Mouse (Mus musculus) regulatory T cell (primary cell): ENCODE measurements at regions not wholly inside any gene's neighbourhood (a gene's known extent, or its start where the extent isn't known, plus 50 kb on each side); places are given as distances from the start of the nearest gene placed in this dataset.

Experiments
- in situ Hi-C: fragments of 300-600 bp; cut with MboI, MseI; formaldehyde crosslinking; loops from one replicate; pipeline ENCODE4 v1.15.1; 2025; ENCODE audit warnings: high pct_unique_total_duplicates

DNA sequence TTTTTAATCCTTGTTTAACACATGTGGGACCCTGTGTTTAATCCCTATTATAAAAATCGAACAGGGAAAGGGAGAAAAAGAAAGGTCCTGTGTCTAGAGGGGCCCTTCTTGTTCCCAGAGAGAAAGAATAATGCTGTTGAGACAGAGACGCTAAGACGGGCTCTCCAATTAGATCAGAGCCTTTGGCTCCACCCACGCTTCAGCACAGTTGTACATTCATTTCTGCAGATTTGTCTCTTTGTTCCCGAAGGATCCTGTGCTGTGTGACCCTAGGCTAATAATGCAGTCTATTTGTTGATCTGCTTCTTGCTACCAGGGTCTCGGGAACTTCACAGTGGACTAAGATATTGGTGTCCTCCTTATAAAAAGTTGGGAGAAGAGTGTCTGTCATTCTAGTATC lies 92.0 kb downstream of the Cdc5l start:
- in situ Hi-C loops: no loop called here

DNA sequence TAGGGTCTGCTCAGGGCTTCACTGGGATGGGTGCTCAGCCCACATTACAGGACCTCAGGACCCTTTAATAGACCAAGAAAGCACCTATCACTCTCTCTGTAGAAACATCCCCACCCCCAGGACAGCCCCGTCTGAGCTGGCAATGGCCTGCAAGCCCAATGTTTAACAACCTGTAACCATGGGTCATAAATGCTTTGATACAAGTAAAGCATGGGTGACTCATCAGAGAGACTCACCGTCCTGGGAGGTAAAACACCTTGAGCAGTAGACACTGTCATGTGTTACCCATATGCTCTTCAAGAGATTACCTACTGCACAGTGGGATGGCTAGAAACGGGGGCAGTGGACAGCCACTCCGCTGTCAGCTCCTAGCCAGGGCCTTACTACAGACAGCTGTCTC lies 92.7 kb downstream of the Cdc5l start:
- in situ Hi-C loops: no loop called here

DNA sequence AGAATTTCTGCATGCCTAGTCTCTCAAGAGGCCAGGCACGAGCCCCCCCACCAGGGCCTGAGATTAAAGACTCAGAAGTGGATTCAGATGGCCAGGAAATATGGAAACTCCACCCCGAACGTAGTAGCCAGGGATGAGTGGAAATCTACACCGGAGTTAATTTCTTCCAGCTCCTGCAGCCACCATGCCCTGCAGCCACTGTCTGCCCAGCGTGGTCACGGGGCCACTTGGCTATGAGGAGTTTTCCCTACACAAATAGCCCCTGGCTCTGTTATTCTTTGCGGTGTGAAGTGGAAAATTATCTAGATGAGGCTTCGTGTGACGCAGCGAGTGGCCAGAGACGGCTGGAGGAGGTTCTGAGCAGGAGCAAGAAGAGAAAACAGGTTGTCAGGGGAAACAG lies 94.3 kb downstream of the Cdc5l start:
- in situ Hi-C loops: no loop called here

DNA sequence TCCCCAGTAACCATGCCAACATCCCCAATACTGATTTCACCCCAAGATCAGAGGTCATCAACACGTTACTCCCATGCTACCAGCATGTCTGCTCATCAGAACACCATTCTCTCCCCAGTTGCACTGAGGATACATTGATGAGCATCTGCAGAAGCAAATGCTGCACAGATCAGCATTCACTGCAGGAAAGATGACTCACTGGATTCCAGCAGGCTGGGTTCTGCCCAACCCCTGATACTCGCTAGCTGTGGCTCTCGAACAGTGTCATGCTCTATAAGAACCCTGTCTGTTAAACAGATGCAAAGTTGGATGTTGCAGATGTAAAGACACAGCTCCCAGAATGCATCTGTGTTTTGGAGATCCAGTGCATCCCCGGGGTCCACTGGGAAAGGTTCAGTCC lies 95.5 kb downstream of the Cdc5l start:
- in situ Hi-C loops: no loop called here

DNA sequence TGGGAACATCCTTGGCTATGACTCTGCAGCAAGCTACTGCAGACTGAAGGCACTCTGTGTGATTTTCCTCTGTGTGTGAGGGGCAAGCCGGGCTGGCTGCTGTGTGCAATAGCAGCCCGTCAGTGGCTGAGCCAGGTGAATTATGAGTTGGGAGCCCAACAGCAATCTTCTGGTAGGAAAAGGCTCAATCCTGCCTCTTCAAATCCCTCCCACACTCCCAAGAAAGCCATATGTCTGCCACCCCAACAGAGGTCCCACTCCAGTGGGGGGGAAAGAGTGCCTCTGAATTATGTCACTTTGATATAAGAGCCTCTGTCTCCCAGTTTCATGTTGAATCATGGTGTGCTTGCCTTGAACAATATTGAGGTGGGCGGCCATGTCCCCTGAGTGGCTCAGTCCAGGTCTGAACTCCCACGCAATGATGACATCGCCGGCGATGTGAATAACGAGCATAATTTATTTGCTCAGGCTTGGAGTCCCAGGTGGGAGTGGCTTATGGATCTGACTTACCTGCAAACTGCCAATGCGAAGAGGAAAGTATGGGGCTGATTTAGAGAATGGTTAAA lies 97.9 kb downstream of the Cdc5l start:
- in situ Hi-C loops: no loop called here

DNA sequence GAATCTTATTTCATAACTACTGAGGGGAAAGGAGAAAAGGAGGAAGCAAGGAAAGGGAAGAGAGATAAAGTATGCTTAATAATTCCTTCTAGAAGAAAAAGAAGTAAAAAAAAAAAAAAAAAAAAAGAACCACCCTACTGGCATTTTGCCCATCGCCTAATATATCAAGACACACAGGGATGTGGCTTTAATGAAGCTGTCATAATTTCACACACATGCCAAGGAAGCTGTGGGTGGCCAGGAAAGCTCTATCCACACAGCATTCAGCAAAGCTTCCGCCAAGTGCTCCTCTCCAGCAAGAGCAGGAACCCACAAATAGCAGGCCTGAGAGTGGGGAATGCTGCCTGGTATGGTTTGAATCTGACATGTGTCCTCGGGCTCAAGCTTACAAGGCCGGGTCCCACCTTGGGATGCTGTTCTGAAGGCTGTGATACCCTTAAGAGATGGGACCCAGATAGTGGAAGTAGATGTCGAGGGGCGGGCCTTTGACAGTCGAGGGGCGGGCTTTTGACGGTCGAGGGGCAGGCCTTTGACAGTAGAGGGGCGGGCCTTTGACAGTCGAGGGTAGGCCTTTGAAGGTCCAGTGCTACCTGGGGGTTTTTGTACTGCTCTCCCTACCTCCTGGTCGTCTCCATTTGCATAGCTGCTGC lies 98.7 kb downstream of the Cdc5l start:
- in situ Hi-C loops: no loop called here

DNA sequence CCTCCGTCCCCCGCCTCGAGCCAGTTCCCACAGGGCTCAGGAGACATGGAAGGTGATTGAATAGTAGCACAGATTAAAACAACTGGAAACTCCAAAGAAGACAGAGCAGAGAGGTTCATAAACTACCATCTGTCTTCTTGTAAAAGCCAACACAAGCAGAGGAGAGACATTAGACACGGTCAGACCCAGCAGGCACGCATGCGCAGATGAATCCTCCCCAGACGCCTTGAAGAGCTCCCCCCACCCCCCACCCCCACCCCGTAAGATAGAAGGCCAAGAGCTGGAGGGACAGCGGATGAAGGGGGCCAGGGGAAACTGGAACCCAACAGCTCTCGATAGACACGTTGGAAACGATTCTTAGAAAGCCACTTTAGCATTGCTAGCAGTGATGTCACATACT lies 101.2 kb downstream of the Cdc5l start:
- in situ Hi-C loops: no loop called here

DNA sequence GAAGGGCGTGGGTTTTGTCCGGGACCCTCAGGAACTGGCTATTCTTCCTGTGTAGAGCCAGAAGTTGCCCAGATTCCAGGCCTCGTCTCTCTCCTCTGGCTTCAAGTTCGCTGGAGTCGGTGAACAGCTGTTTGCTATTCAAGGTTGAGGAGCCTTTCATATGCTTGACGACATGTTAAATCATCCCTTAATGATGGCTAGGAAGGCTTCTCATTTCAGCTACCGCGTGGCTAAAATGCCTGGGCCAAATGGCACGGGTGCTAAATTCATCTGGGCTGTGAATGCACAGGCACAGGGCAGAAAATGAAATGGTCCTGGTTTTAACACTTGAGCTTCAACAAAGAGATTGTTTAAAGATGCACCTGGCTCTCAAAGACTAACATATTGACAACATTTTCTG lies 104.3 kb downstream of the Cdc5l start:
- in situ Hi-C loops: no loop called here

DNA sequence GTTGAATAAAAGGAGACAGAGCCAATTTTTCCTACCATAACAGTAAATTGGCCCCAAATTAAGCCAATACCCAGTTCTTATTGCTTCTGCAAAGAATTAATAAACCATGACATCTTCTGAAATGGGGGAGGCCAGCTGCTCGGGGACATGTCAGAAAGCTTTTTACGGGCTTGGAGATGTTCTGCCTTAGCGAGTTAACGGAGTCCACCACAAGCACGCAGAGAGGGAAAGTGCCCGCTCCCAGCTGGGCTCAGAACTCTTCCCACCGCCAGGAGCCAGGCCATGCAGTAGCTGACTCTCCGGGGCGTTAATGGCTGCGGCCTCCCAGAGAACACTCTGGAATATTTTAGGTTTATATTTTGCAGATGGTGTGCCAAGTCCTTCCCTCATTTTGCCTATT lies 106.8 kb downstream of the Cdc5l start:
- in situ Hi-C loops: no loop called here

DNA sequence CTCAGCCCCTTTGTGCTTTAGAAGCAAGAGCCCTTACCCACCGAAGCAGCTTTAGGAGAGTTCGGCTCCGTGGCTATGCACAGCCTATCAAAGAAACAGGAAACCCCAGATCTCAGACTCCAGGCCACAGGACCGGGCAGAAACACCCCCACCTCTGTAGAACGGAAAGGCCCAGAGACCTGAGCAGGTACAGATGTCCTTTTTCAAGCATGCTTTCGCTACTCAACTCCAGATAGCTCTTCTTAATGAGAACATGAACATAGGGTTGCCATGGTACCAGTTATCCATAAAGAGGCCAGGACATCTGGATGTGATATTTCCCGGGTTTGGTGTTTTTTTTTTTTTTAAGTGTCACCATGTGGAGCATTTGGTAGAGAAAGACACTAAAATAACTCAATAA lies 107.4 kb downstream of the Cdc5l start:
- in situ Hi-C loops: no loop called here

DNA sequence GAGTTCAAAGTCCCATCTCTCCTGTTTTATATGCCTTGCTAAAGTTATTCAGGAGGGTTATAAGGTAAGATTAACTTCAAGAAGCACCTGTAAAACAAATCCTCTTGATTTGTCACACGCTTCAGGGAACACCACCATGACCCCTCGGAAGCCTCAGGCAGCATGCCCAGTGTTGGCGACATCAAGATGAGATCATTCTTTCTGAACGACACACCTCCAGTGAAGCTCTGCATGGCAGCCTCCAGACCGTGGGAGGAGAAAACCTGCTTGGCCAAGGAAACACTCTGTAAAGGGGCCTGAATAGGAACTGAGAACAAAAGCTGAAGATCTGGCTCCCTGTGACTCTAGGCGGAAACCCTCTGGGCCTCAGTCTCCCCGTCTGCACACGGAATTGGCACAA lies 110.7 kb downstream of the Cdc5l start:
- in situ Hi-C loops: no loop called here

DNA sequence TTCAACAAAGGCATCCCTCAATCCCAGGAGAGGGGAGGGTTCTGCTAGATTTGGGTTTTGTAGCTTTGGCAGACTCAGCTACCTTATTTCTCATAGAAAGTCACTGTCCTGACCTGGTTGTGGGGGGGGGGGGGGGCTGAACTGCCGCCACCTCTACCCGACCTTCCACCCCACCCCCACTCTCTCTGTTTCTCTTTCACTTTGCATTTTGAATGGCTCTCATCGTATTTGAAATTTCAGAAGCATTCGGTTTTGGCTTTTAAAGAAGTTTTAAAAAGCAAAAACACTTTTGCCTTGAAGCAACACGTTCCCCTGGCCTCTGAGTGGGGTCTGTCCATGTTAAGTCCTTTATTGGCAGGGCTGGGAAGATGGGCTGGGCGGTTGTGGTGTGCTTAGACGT lies 113.5 kb downstream of the Cdc5l start:
- in situ Hi-C loops: no loop called here

DNA sequence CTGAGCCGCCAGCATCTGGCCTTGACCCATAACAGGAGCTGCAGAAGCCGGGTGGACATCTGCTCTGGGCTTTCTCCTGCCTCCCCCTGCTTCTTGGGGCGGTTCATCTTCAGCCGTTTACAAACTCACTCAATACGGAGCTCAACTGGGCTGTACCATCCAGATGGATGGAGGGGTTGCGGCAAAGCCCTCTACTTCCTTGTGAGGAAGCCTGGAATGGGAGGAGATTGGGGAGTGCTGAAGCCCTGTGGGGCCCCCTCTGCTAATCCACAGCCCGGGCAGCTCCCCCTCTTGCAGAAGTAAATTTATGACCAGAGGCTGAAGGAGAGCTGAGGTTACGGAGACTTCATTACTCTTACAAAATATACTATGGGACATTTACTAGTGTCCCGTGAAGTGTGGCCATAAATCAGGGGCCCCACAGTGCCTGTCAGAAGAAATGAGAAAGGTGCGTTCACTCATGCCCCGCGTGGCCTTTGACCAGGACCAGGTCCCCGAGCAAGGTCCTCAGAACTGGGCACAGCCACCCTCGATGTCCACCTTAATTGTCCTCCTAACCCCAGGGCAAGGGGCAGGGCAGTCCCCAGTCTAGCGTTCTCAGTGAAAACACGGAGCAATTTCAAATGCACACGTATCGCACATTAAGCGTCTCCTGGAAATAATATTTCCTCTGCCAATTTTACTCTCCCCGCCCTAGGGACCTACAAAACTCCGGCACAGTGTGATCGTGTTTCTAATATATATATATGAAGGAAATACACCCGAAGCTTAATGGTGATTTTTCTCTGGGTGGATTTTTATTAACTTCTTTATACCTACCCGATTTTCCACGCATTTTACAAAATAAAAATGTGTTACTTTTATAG lies 115.1 kb downstream of the Cdc5l start:
- in situ Hi-C loops: no loop called here

DNA sequence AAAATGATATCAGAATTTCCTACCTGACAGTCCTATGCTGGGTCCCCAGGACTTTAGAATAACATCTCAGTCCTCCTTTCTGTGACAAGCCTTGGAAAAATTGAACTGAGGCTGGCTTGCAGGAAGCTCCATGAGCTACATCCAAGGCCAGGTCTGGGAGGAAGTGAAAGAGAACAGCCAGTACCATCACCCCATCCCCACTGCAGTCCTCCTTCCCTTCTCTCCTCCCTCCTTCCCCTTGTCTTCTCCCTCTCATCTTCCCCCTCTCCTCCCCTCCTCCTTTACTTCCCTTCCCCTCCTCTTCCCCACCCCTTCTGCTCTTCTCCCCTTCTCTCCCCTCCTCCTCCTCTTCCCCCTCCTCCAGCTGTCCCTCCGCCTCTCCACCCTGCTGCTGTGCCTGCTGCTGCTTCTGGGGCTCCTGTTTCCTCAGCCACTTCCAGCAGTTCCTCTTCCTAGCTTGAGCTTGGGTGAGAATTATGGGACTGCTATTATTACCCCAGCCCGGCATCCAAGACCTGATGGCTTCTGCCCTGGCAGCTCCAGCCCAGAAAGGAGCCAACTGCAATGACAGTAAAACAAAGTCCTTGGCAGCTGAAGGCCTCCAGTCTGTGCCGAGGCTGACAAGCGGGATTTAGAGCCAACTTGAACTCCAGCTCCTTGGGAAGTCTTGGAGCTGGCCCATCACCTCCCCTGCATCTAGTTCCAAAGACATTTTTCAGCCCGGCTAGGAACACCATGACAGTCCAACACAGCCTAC lies 120.8 kb downstream of the Cdc5l start:
- in situ Hi-C loops: no loop called here

DNA sequence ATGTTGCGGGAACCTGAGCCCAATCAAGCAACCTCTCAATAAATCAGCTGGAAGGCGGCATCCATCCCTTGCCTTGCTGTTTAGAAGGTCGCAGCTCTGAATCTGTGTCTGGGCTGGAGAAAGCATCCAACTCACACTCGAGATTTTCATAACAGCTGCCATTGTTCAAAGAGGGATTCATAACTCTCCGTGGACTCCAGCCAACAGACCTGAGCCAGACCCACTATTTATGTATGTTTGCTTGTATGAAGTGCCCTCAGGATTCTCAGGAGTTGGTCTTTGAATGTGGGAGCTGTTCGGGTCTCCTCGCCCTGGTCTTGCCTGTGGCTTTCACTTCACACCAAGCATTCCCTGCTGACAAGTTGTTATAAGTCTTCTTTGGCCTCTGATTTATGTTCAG lies 127.0 kb downstream of the Cdc5l start:
- in situ Hi-C loops: no loop called here

DNA sequence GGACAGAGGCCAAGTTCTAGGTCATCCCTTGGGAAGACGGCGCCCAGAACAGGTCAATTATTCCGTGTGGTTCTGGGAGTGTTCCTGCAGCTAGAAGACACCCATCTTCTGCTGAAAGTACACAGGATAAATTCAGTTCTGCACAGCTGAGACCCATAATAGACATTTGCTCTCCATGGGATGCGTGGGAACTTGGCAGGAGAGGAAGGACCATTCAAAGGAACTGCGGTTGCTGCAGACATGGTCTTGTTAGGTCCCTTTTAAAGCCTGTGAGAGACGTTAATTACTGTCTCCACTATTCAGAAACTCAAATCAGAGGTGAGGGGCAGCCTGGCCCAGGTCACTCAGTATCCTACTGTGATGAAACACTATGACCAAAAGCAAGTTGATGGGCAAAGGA lies 130.4 kb downstream of the Cdc5l start:
- in situ Hi-C loops: no loop called here

DNA sequence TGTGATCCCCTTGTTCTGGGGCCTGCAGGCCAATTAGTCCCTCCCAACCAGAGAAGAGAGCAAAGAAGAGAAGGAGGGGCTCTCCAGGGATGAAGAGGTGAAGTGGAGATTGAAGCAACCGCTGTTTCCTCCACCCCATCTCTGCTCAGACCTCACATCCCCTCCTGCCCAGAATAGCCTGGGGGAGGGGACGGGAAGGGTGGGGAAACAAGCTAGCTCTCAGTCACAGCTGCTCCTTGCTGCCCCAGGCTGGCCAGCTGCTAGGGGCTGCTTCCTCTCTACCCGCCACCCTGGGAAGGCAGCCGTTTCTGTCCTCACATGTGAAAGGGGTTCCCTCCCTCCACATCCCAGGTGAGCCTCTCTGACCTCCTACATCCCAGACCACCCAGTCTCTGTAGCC lies 135.2 kb downstream of the Cdc5l start:
- in situ Hi-C loops: loop anchor here (5.0 kb wide), 1 partner anchor 74 kb away; no protein-coding TSS in a partner anchor

DNA sequence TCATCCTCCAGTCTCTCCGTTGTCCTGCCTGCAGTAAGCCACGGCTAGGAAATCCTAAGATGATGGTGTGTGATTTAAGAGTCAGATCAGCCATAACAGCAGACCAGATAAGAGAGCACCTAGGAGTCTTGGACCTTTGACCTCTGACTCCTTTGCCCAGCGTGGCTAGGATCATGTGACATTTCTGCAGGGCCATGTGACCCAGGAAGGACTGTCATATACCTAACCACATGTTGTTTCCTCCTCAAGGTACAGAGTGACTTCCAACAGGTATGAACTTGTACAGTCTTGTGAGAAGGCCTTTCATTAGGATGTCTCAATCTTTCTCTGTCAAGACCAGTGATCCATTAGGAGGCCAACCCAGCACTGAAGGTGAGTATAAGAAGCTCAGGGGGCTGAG lies 135.7 kb downstream of the Cdc5l start:
- in situ Hi-C loops: loop anchor here (5.0 kb wide), 1 partner anchor 74 kb away; no protein-coding TSS in a partner anchor

DNA sequence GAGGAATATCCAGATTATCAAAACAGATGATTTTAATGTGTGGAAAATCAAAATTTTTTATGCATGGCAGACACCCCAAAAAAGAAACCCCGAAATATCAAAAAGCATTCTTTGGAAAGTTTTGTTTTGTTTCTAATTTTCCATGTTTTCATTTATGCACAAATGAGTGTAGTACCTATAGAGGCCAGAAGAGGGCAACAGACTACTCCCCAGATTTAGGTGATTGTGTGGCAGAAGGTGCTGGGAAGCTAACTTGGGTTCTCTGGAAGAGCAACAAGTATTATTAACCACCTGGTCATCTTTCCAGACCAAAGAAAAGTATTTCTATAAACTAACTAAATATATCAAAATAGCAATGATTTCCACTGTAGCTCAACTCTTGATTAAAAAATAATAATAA lies 137.2 kb downstream of the Cdc5l start:
- in situ Hi-C loops: loop anchor here (5.0 kb wide), 1 partner anchor 76 kb away; no protein-coding TSS in a partner anchor

DNA sequence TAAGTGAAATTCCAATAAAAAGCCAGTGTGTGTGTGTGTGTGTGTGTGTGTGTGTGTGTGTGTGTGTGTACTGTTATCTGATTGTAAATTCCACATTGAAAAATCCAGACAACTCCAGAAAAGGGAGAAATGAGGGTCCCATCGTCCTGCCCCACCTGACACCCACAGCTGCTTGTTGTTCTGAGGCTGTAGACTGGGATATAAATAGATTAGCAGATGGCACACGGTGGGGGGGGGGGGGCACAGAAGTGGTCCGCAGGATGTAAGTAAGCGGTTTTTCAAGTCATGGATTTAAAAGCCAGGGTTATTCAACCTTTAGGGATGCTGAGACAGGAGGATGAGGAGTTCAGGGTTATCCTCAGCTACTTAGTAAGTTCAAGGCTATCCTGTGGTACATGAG lies 138.7 kb downstream of the Cdc5l start:
- in situ Hi-C loops: loop anchor here (5.0 kb wide), 1 partner anchor 77 kb away; no protein-coding TSS in a partner anchor

DNA sequence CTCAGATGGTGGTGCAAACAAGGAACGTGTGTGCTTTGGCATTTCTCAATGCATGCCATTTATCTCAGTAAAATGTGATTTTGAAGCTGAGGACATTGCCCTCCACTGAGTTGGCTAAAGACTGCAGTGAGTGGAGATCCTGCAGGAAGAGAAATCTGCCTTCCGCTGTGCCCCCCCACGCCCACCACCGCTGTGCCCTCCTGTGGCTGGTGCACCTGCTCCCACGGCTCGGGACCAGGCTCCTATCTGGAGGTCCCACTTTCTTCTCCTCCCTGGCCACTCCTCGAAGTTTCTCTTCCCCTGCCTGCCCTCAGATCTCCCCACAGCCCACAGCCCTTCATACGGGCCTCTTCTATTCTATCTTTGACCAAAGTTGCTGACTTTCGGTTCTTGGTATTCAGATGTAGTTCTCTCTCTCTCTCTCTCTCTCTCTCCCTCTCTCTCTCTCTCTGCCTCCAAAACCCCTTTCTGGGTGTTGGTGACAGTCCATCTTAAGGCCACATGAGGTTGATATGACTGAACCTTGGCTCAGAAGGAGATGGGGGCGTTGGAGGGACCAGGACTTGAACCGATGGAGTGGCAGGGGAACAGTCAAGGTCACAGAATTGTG lies 139.2 kb downstream of the Cdc5l start:
- in situ Hi-C loops: no loop called here

DNA sequence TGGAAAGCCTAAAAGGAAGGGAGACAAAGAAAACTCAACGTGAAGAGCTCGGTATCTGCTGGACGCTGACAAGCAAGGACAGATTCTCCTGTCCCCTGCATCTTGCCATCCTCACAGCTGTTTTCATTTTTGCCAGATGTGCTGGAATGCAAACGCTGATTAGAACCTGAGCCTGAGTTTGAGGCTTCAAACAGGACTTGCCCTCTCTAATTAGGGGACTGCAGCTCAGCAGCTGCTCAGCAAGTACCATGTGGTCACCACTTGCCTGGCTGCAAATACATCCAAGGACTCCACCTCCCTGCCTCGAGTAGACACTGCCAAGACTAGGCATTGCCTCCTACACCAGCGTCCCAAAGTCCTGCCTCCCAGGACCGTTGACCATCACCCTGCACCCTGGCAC lies 140.7 kb downstream of the Cdc5l start:
- in situ Hi-C loops: no loop called here
